Mouse (Mus musculus): ENCODE results near the gene Prune1. TPM values are rescaled to one million over a fixed set of nuclear protein-coding genes. Genes with fewer than 3 reads are reported as not detected.
A peak's percentile ranks its signal among the peaks of the same experiment; 100 is the strongest.

Prune1 gene
- 24.8 and 26.2 TPM in 2 replicates for polyA plus RNA-seq (2012; rRNA removed)

GRCm38 (mm10) chr3:95281216-95282126, at the start of gene Prune1, which contains the start of gene Mindy1:
Gene Prune1, minus strand, starts transcription at chr3:95282076.
Gene Mindy1, plus strand, starts transcription at chr3:95281345.
- Histone ChIP-seq H3K4me1 (ENCODE audit: control insufficient read depth, insufficient read depth, low read length) (peaks cover 4% of the 10 kb centered on the region), H3K4me3 (ENCODE audit: insufficient read depth, low read length) (peak within 1 kb of the TSS; percentile 80), H3K27ac (ENCODE audit: insufficient read depth, low read length) (peak within 1 kb of the TSS; percentile 92)
- no peak for TF ChIP-seq CTCF (IDR thresholded peaks at IDR 0.05; ENCODE audit: extremely low read depth, insufficient read depth, low read length)
- TF ChIP-seq POLR2A (IDR thresholded peaks at IDR 0.05; ENCODE audit: extremely low read depth, insufficient read depth, low read length) = peak; percentile 64

- TF ChIP-seq POLR2A (IDR thresholded peaks at IDR 0.05; ENCODE audit: extremely low read depth, insufficient read depth, low read length) (no peak), CTCF (IDR thresholded peaks at IDR 0.05; ENCODE audit: extremely low read depth, insufficient read depth, low read length) (no peak)
- no peaks in the 10 kb centered on the region for H3K4me1 ChIP-seq (ENCODE audit: control insufficient read depth, insufficient read depth, low read length)
- no peak overlapping the region for H3K27ac ChIP-seq (ENCODE audit: insufficient read depth, low read length)
- H3K4me3 ChIP-seq (ENCODE audit: insufficient read depth, low read length) = no peak overlapping the region
Measured at GRCm38 (mm10) chr3:95331528-95331927, 49.7 kb upstream of the Prune1 start.

- no peak overlapping the region for H3K4me3 ChIP-seq (ENCODE audit: insufficient read depth, low read length)
- TF ChIP-seq CTCF (IDR thresholded peaks at IDR 0.05; ENCODE audit: extremely low read depth, insufficient read depth, low read length) (no peak), POLR2A (IDR thresholded peaks at IDR 0.05; ENCODE audit: extremely low read depth, insufficient read depth, low read length) (no peak)
- H3K27ac ChIP-seq (ENCODE audit: insufficient read depth, low read length) = no peak overlapping the region
- no peaks in the 10 kb centered on the region for H3K4me1 ChIP-seq (ENCODE audit: control insufficient read depth, insufficient read depth, low read length)
Measured at GRCm38 (mm10) chr3:95328803-95329404, 47.0 kb upstream of the Prune1 start.

GRCm38 (mm10) chr3:95324454-95325144, 42.7 kb upstream of the Prune1 start:
- H3K27ac ChIP-seq (ENCODE audit: insufficient read depth, low read length) = no peak overlapping the region
- no peaks in the 10 kb centered on the region for H3K4me1 ChIP-seq (ENCODE audit: control insufficient read depth, insufficient read depth, low read length)
- TF ChIP-seq POLR2A (IDR thresholded peaks at IDR 0.05; ENCODE audit: extremely low read depth, insufficient read depth, low read length) (no peak), CTCF (IDR thresholded peaks at IDR 0.05; ENCODE audit: extremely low read depth, insufficient read depth, low read length) (0 out of 2 replicates have a peak, but pooled peaks have one; percentile 8)
- no peak overlapping the region for H3K4me3 ChIP-seq (ENCODE audit: insufficient read depth, low read length)

- H3K4me3 ChIP-seq (ENCODE audit: insufficient read depth, low read length) = no peak overlapping the region
- H3K27ac ChIP-seq (ENCODE audit: insufficient read depth, low read length) = no peak overlapping the region
- no peaks in the 10 kb centered on the region for H3K4me1 ChIP-seq (ENCODE audit: control insufficient read depth, insufficient read depth, low read length)
- TF ChIP-seq POLR2A (IDR thresholded peaks at IDR 0.05; ENCODE audit: extremely low read depth, insufficient read depth, low read length) (no peak), CTCF (IDR thresholded peaks at IDR 0.05; ENCODE audit: extremely low read depth, insufficient read depth, low read length) (no peak)
Measured at GRCm38 (mm10) chr3:95323429-95323828, 41.6 kb upstream of the Prune1 start.

- Histone ChIP-seq H3K4me1 (ENCODE audit: control insufficient read depth, insufficient read depth, low read length) (peaks cover 2% of the 10 kb centered on the region; the same call in 1 of the 2 replicates), H3K4me3 (ENCODE audit: insufficient read depth, low read length) (no peak overlapping the region), H3K27ac (ENCODE audit: insufficient read depth, low read length) (peak overlapping the region; percentile 68)
- no peak for TF ChIP-seq CTCF (IDR thresholded peaks at IDR 0.05; ENCODE audit: extremely low read depth, insufficient read depth, low read length)
- TF ChIP-seq POLR2A (IDR thresholded peaks at IDR 0.05; ENCODE audit: extremely low read depth, insufficient read depth, low read length) = no peak
Measured at GRCm38 (mm10) chr3:95319701-95320625, 38.1 kb upstream of the Prune1 start.

- H3K4me1 ChIP-seq (ENCODE audit: control insufficient read depth, insufficient read depth, low read length) = peaks cover 2% of the 10 kb centered on the region; the same call in 1 of the 2 replicates
- TF ChIP-seq CTCF (IDR thresholded peaks at IDR 0.05; ENCODE audit: extremely low read depth, insufficient read depth, low read length) (no peak), POLR2A (IDR thresholded peaks at IDR 0.05; ENCODE audit: extremely low read depth, insufficient read depth, low read length) (no peak)
- H3K27ac ChIP-seq (ENCODE audit: insufficient read depth, low read length) = 0 out of 2 replicates have a peak overlapping the region, but pooled peaks have one; percentile 0
- H3K4me3 ChIP-seq (ENCODE audit: insufficient read depth, low read length) = no peak overlapping the region
Measured at GRCm38 (mm10) chr3:95319110-95319509, 37.2 kb upstream of the Prune1 start.

- peak overlapping the region; percentile 6; the same call in 1 of the 2 replicates for H3K27ac ChIP-seq (ENCODE audit: insufficient read depth, low read length)
- TF ChIP-seq POLR2A (IDR thresholded peaks at IDR 0.05; ENCODE audit: extremely low read depth, insufficient read depth, low read length) = 0 out of 2 replicates have a peak, but pooled peaks have one; percentile 39
- no peak for TF ChIP-seq CTCF (IDR thresholded peaks at IDR 0.05; ENCODE audit: extremely low read depth, insufficient read depth, low read length)
- H3K4me1 ChIP-seq (ENCODE audit: control insufficient read depth, insufficient read depth, low read length) = peaks cover 2% of the 10 kb centered on the region; the same call in 1 of the 2 replicates
- H3K4me3 ChIP-seq (ENCODE audit: insufficient read depth, low read length) = no peak overlapping the region
Measured at GRCm38 (mm10) chr3:95318548-95318947, 36.7 kb upstream of the Prune1 start.

Data from cortical plate, adult 2 months (tissue).